ENCODE assay signal across 8 mouse cellular contexts in genomic region chr11:21369248-21370016, GRCm38 (mm10). TPM values are rescaled to one million over a fixed set of nuclear protein-coding genes. Genes with fewer than 3 reads are reported as not detected.
DNase-seq lines count a peak whose midpoint lies in the region; ATAC-seq lines count a peak whose summit lies in the region.

No protein-coding gene starts in this region.

- WGBS in kidney, embryonic 16.5 days: 15% methylated on average over 9 of the region's 9 CpGs
- WGBS in hindbrain, embryonic 12.5 days: 25% methylated on average over 9 of the region's 9 CpGs
- 34% methylated on average over 9 of the region's 9 CpGs for WGBS in midbrain, embryonic 10.5 days

- peak overlapping the region; percentile 78 for H3K4me3 ChIP-seq in kidney, embryonic 16.5 days (ENCODE audit: low read length)
- peak overlapping the region; percentile 85 for H3K4me3 ChIP-seq in hindbrain, embryonic 12.5 days
- H3K4me3 ChIP-seq in midbrain, embryonic 10.5 days: peak overlapping the region; percentile 83

- DNase-seq in kidney, postnatal 10 days: no peak
- DNase-seq in embryo, embryonic 10.5 days (ENCODE audit: low spot score): peak; percentile 43
- no peak for DNase-seq in midbrain, embryonic 10.5 days (ENCODE audit: low spot score)
- no peak for DNase-seq in cerebellum, postnatal 36 days
- DNase-seq in right cerebral cortex, postnatal 25 days: no peak

- ATAC-seq in kidney, embryonic 16.5 days (ENCODE audit: low FRiP score, low TSS enrichment): no peak
- no peak for ATAC-seq in hindbrain, embryonic 12.5 days (ENCODE audit: low FRiP score)
- no peak for ATAC-seq in frontal cortex, adult (ENCODE audit: low TSS enrichment)

- no peaks in the 10 kb centered on the region for H3K27me3 ChIP-seq in kidney, embryonic 16.5 days (ENCODE audit: insufficient read depth, low read length)
- no peaks in the 10 kb centered on the region for H3K27me3 ChIP-seq in hindbrain, embryonic 12.5 days
- H3K27me3 ChIP-seq in midbrain, embryonic 10.5 days (ENCODE audit: low read depth, poor library complexity, severe bottlenecking): peaks cover 10% of the 10 kb centered on the region

- peak overlapping the region; percentile 75 for H3K4me2 ChIP-seq in kidney, embryonic 16.5 days (replicated peaks; ENCODE audit: low read depth, low read length)
- H3K4me2 ChIP-seq in hindbrain, embryonic 12.5 days (replicated peaks): peak overlapping the region; percentile 65

- peak overlapping the region; percentile 88 for H3K9ac ChIP-seq in kidney, embryonic 16.5 days (replicated peaks; ENCODE audit: low read length)
- peak overlapping the region; percentile 85 for H3K9ac ChIP-seq in hindbrain, embryonic 12.5 days

- no peaks in the 10 kb centered on the region for H3K36me3 ChIP-seq in kidney, embryonic 16.5 days (ENCODE audit: insufficient read depth, low read length)
- no peaks in the 10 kb centered on the region for H3K36me3 ChIP-seq in hindbrain, embryonic 12.5 days
- H3K36me3 ChIP-seq in midbrain, embryonic 10.5 days: no peaks in the 10 kb centered on the region

- no peaks in the 10 kb centered on the region for H3K9me3 ChIP-seq in kidney, embryonic 16.5 days (ENCODE audit: low read length)
- no peaks in the 10 kb centered on the region for H3K9me3 ChIP-seq in hindbrain, embryonic 12.5 days (replicated peaks)
- no peaks in the 10 kb centered on the region for H3K9me3 ChIP-seq in midbrain, embryonic 10.5 days (replicated peaks)

- H3K4me1 ChIP-seq in kidney, embryonic 16.5 days (ENCODE audit: insufficient read depth, low read length): peaks cover 20% of the 10 kb centered on the region
- H3K4me1 ChIP-seq in hindbrain, embryonic 12.5 days: peaks cover 16% of the 10 kb centered on the region
- H3K4me1 ChIP-seq in midbrain, embryonic 10.5 days: peaks cover 22% of the 10 kb centered on the region

- H3K27ac ChIP-seq in kidney, embryonic 16.5 days (ENCODE audit: low read length): peak overlapping the region; percentile 97
- no peak overlapping the region for H3K27ac ChIP-seq in hindbrain, embryonic 12.5 days
- H3K27ac ChIP-seq in midbrain, embryonic 10.5 days (replicated peaks): peak overlapping the region; percentile 94; the same call in 1 of the 2 replicates

RNA-seq across cellular contexts. Expression of gene Ugp2, which starts 1.6 kb away (rescaled TPM):
- polyA plus RNA-seq in kidney, embryonic 16.5 days (2015; fragmentation: Nextera tagmentation; extraction: Ambion mirVana): 77.9 and 84.8 TPM in 2 replicates
- polyA plus RNA-seq in hindbrain, embryonic 12.5 days (2016; fragmentation: Nextera tagmentation; extraction: Ambion mirVana): 77.8 and 88.7 TPM in 2 replicates
- polyA plus RNA-seq in midbrain, embryonic 10.5 days (2016; fragmentation: Nextera tagmentation; extraction: Ambion mirVana): 54.6 and 61.5 TPM in 2 replicates
